Mouse (Mus musculus): ENCODE measurements around the gene Tbc1d32. TPM values are rescaled to one million over a fixed set of nuclear protein-coding genes. Genes with fewer than 3 reads are reported as not detected.

Tbc1d32 gene
- polyA plus RNA-seq, 1 experiment from 2014 or later: 3.9 TPM

GRCm38 (mm10) chr10:56062746-56063145 lies 165.7 kb downstream of the Tbc1d32 start:
- ATAC-seq (ENCODE audit: low FRiP score, low TSS enrichment): no peak
- H3K4me2 ChIP-seq (replicated peaks; ENCODE audit: low read depth, low read length): no peak overlapping the region
- H3K9ac ChIP-seq (replicated peaks; ENCODE audit: low read length): no peak overlapping the region
- H3K27ac ChIP-seq (ENCODE audit: low read length): no peak overlapping the region
- no peaks in the 10 kb centered on the region for H3K27me3 ChIP-seq (ENCODE audit: insufficient read depth, low read length)
- 85% methylated on average over 2 of the region's 2 CpGs for WGBS
- no peaks in the 10 kb centered on the region for H3K4me1 ChIP-seq (ENCODE audit: insufficient read depth, low read length)
- H3K36me3 ChIP-seq (ENCODE audit: insufficient read depth, low read length): no peaks in the 10 kb centered on the region
- no peak overlapping the region for H3K4me3 ChIP-seq (ENCODE audit: low read length)
- H3K9me3 ChIP-seq (ENCODE audit: low read length): no peaks in the 10 kb centered on the region

GRCm38 (mm10) chr10:56061238-56061830 lies 167.2 kb downstream of the Tbc1d32 start:
- Histone ChIP-seq H3K27me3 (ENCODE audit: insufficient read depth, low read length) (no peaks in the 10 kb centered on the region), H3K4me2 (replicated peaks; ENCODE audit: low read depth, low read length) (no peak overlapping the region), H3K9ac (replicated peaks; ENCODE audit: low read length) (no peak overlapping the region), H3K4me3 (ENCODE audit: low read length) (no peak overlapping the region), H3K9me3 (ENCODE audit: low read length) (no peaks in the 10 kb centered on the region), H3K36me3 (ENCODE audit: insufficient read depth, low read length) (no peaks in the 10 kb centered on the region), H3K27ac (ENCODE audit: low read length) (no peak overlapping the region), H3K4me1 (ENCODE audit: insufficient read depth, low read length) (no peaks in the 10 kb centered on the region)
- WGBS: 73% methylated on average over 2 of the region's 2 CpGs
- peak; percentile 84 for ATAC-seq (ENCODE audit: low FRiP score, low TSS enrichment)

- Histone ChIP-seq H3K27ac (ENCODE audit: low read length) (no peak overlapping the region), H3K27me3 (ENCODE audit: insufficient read depth, low read length) (no peaks in the 10 kb centered on the region), H3K4me2 (replicated peaks; ENCODE audit: low read depth, low read length) (no peak overlapping the region), H3K4me3 (ENCODE audit: low read length) (no peak overlapping the region), H3K9me3 (ENCODE audit: low read length) (no peaks in the 10 kb centered on the region), H3K4me1 (ENCODE audit: insufficient read depth, low read length) (no peaks in the 10 kb centered on the region), H3K36me3 (ENCODE audit: insufficient read depth, low read length) (no peaks in the 10 kb centered on the region), H3K9ac (replicated peaks; ENCODE audit: low read length) (no peak overlapping the region)
- WGBS: 68% methylated on average over 3 of the region's 3 CpGs
- ATAC-seq (ENCODE audit: low FRiP score, low TSS enrichment): no peak
Observed at GRCm38 (mm10) chr10:56058979-56059422, 169.5 kb downstream of the Tbc1d32 start.

- no peak overlapping the region for H3K27ac ChIP-seq (ENCODE audit: low read length)
- no peaks in the 10 kb centered on the region for H3K27me3 ChIP-seq (ENCODE audit: insufficient read depth, low read length)
- no peaks in the 10 kb centered on the region for H3K36me3 ChIP-seq (ENCODE audit: insufficient read depth, low read length)
- H3K4me3 ChIP-seq (ENCODE audit: low read length): no peak overlapping the region
- H3K9ac ChIP-seq (replicated peaks; ENCODE audit: low read length): no peak overlapping the region
- no peaks in the 10 kb centered on the region for H3K9me3 ChIP-seq (ENCODE audit: low read length)
- H3K4me1 ChIP-seq (ENCODE audit: insufficient read depth, low read length): no peaks in the 10 kb centered on the region
- no peak for ATAC-seq (ENCODE audit: low FRiP score, low TSS enrichment)
- no peak overlapping the region for H3K4me2 ChIP-seq (replicated peaks; ENCODE audit: low read depth, low read length)
Observed at GRCm38 (mm10) chr10:56025400-56025799, 203.1 kb downstream of the Tbc1d32 start.

GRCm38 (mm10) chr10:56024579-56024978 lies 203.9 kb downstream of the Tbc1d32 start:
- no peak for ATAC-seq (ENCODE audit: low FRiP score, low TSS enrichment)
- no peak overlapping the region for H3K4me2 ChIP-seq (replicated peaks; ENCODE audit: low read depth, low read length)
- no peak overlapping the region for H3K27ac ChIP-seq (ENCODE audit: low read length)
- H3K9ac ChIP-seq (replicated peaks; ENCODE audit: low read length): no peak overlapping the region
- no peaks in the 10 kb centered on the region for H3K27me3 ChIP-seq (ENCODE audit: insufficient read depth, low read length)
- H3K36me3 ChIP-seq (ENCODE audit: insufficient read depth, low read length): no peaks in the 10 kb centered on the region
- no peaks in the 10 kb centered on the region for H3K9me3 ChIP-seq (ENCODE audit: low read length)
- H3K4me3 ChIP-seq (ENCODE audit: low read length): no peak overlapping the region
- H3K4me1 ChIP-seq (ENCODE audit: insufficient read depth, low read length): no peaks in the 10 kb centered on the region
- 89% methylated on average over 2 of the region's 2 CpGs for WGBS

- Histone ChIP-seq H3K36me3 (ENCODE audit: insufficient read depth, low read length) (no peaks in the 10 kb centered on the region), H3K4me1 (ENCODE audit: insufficient read depth, low read length) (no peaks in the 10 kb centered on the region), H3K27me3 (ENCODE audit: insufficient read depth, low read length) (no peaks in the 10 kb centered on the region), H3K9me3 (ENCODE audit: low read length) (no peaks in the 10 kb centered on the region), H3K4me2 (replicated peaks; ENCODE audit: low read depth, low read length) (0 out of 2 replicates have a peak overlapping the region, but pooled peaks have one; percentile 10), H3K4me3 (ENCODE audit: low read length) (no peak overlapping the region), H3K27ac (ENCODE audit: low read length) (no peak overlapping the region), H3K9ac (replicated peaks; ENCODE audit: low read length) (no peak overlapping the region)
- WGBS: 31% methylated on average over 2 of the region's 2 CpGs
- peak; percentile 73; the same call in 1 of the 2 replicates for ATAC-seq (ENCODE audit: low FRiP score, low TSS enrichment)
Observed at GRCm38 (mm10) chr10:55979898-55980521, 248.5 kb downstream of the Tbc1d32 start.

GRCm38 (mm10) chr10:55978001-55978400 lies 250.5 kb downstream of the Tbc1d32 start:
- ATAC-seq (ENCODE audit: low FRiP score, low TSS enrichment): no peak
- 82% methylated on average over 7 of the region's 7 CpGs for WGBS

More at GRCm38 (mm10) chr10:55978001-55978400, 250.5 kb downstream of the Tbc1d32 start:
- Histone ChIP-seq H3K27me3 (ENCODE audit: insufficient read depth, low read length) (no peaks in the 10 kb centered on the region), H3K9ac (replicated peaks; ENCODE audit: low read length) (no peak overlapping the region), H3K4me3 (ENCODE audit: low read length) (no peak overlapping the region), H3K9me3 (ENCODE audit: low read length) (no peaks in the 10 kb centered on the region), H3K4me1 (ENCODE audit: insufficient read depth, low read length) (no peaks in the 10 kb centered on the region), H3K4me2 (replicated peaks; ENCODE audit: low read depth, low read length) (no peak overlapping the region), H3K27ac (ENCODE audit: low read length) (no peak overlapping the region), H3K36me3 (ENCODE audit: insufficient read depth, low read length) (no peaks in the 10 kb centered on the region)

Other genes with a start within 250 kb of the Tbc1d32 start
- 5.8 and 6.4 TPM in 2 replicates for gene Msl3l2, start 121.8 kb downstream of the Tbc1d32 start, polyA plus RNA-seq (2015; fragmentation: Nextera tagmentation; extraction: Ambion mirVana)
- gene Gja1, start 148.6 kb upstream of the Tbc1d32 start, polyA plus RNA-seq (2015; fragmentation: Nextera tagmentation; extraction: Ambion mirVana): 129 and 139 TPM in 2 replicates